Mouse (Mus musculus) frontal cortex, postnatal 10 days (tissue): Measurements from ENCODE around the gene Olfr697.
"Not testable (repeated sequence)": the region's sequence is repeated elsewhere in the genome, so short reads cannot be mapped to it uniquely, and the experiment has no call there.

Source experiments
- DNase-seq, 2 experiments: peaks; one replicate each; pipeline ENCODE4 v3.0.0; 2022; ENCODE audit warnings: low spot score in 2 of 2, mixed read lengths in 1 of 2

The Olfr697 gene

DNA sequence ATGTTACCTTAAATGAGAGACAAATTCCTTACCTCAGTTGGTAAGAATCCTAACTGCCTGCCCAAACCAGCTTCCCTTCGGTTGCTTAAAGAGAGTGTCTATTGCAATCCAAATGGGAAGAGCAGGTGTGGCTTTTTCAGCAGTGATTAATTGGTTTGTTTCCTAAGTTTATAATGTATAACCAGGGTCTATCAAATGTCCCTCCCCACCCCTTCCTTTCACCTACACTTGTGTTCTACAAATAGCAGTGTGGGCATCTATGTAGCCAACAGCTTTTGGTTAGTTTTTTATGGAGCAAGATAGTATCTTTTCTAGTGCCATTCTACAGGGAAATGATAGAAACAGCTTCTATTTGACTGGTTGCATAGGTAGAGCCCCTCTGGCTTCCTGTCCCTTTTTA lies at the start of gene Olfr697:
Gene Olfr697, minus strand, starts transcription at position 101 of the 400 bp plus-strand sequence.
- DNase-seq = no peak

GRCm38 (mm10) chr7:106788330-106788729 lies 46.1 kb upstream of the Olfr697 start:
- DNase-seq = no peak

- not testable (repeated sequence) for DNase-seq
Measured at GRCm38 (mm10) chr7:106761008-106761407, 18.8 kb upstream of the Olfr697 start.

GRCm38 (mm10) chr7:106758800-106759199 lies 16.6 kb upstream of the Olfr697 start:
- DNase-seq = no peak

GRCm38 (mm10) chr7:106755297-106755696 lies 13.1 kb upstream of the Olfr697 start, which contains the start of gene Olfr698:
TSS of gene Olfr698 (minus strand) at chr7:106755397.
- no peak for DNase-seq

GRCm38 (mm10) chr7:106745811-106746210 lies 3.6 kb upstream of the Olfr697 start:
- no peak for DNase-seq

GRCm38 (mm10) chr7:106737028-106737427 lies 5.2 kb downstream of the Olfr697 start:
- no peak for DNase-seq

DNA sequence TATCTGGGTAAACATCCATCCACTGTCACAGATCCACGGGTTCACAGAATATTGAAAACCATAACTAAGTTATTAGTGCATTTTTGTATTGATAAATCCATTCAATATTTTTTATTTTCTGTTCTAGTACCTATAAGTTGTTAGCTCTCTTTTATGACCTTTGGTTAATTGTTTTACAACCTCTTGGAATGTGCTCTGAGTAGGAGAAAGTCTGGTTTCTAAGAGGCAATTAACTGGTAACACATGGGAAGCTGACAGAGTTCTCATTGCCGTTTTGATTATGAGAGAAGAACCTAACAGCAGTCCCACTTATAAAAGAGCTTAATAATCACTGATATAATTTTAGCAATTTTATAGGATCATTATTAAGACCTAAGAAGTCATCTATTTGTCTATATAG lies 8.5 kb downstream of the Olfr697 start:
- DNase-seq = no peak

- DNase-seq = not testable (repeated sequence)
Measured at GRCm38 (mm10) chr7:106725654-106726053, 16.6 kb downstream of the Olfr697 start.

DNA sequence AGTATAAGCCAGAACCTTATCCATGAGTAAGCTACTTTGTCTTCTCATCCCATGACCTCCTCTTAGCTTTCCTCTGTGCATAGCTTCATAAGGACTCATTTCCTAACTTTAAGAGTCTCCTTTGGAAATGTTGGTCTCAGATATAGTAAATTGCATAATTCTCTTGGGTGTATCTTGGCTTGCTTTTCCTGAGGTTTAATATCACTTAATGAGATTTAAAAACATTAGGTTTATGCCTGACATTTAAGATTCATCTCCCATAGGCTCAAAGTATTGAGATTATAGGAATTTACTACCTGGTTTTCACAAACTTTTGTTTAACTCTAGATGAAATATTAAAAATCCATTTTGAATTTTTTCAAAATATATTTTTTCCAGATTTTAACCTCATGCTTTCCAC lies 25.9 kb downstream of the Olfr697 start, which contains the start of gene Olfr695:
Gene Olfr695, minus strand, starts transcription at position 101 of the 400 bp plus-strand sequence.
- DNase-seq = no peak

- DNase-seq = no peak
Measured at GRCm38 (mm10) chr7:106711463-106711862, 30.8 kb downstream of the Olfr697 start.

- not testable (repeated sequence) for DNase-seq
Measured at GRCm38 (mm10) chr7:106707705-106708104, 34.5 kb downstream of the Olfr697 start.

DNA sequence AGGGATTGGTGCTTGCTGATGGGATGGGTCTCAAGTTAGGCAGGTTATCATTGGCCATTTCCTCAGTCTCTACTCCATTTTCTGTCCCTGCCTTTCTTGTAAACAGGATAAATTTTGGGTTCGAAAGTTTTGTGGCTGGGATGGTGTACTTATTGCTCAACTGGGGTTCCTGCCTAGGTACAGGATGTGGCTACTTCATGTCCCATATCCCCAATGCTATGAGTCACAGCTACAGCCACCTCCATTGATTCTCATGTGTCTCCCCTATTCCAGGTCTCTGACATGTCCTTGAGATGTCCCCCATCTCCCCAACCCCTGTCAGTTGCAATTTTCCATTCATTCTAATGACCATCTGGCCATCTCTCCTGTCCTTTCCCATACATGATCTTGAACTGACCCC lies 45.4 kb downstream of the Olfr697 start:
- no peak for DNase-seq

DNA sequence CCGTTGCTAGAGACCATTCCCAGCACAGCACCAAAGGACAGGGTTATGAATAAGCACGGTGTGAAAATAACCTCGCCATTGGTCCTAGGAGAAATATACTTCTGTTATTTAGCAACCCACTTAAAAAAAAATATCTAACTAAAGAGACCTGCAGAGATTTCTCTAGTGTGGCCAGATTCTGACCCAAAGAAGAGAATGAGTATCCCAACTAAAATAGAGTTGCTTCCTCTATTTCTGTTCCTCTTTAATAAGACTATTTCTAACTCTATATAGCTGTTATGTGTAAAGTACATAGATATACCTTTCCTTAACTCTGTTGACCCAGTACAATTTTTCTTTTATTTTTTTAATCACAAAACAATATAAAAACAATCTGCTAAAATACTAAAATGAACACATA lies 49.3 kb downstream of the Olfr697 start:
- no peak for DNase-seq

DNA sequence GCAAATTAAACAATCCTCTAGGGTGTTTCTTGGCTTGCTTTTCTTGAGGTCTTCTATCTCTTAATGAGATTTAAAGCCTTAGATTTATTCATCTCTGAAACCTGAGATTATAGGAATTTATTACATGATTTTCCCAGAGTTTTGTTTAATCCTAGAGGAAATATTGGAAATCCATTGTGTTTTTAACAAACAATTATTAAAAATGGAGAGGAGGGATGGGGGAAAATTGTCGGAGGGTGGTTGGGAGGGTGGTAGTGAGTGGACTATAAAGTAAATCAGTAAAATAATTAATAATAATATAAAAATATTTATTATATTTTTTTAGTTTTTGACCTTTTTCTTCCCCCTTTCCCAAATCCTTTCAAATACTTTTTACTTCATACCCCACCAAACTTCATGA lies 50.5 kb downstream of the Olfr697 start, which contains the start of gene Olfr694:
Gene Olfr694, minus strand, starts transcription at position 101 of the 400 bp plus-strand sequence.
- DNase-seq = no peak
